Mouse (Mus musculus): ENCODE data around the gene Prrc2c.
A peak's percentile ranks its signal among the peaks of the same experiment; 100 is the strongest.
"Not testable (repeated sequence)": the region's sequence is repeated elsewhere in the genome, so short reads cannot be mapped to it uniquely, and the experiment has no call there.

Gene Prrc2c

DNA sequence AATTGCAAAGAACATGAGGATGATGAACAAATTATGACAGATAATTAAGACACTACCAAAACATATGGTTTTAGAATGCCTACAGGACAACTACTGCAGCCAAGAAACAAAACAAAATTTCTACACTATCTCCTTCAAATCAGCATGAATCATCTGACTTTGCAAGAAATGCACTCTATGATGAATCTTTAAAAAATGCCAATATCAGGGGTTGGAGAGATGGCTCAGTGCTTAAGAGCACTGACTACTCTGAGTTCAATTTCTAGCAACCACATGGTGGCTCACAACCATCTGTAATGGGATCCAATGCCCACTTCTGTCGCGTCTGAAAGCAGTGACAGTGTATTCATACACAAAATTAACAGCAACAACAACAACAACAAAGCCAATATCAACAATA, 46.6 kb downstream of the Prrc2c start:
- no peak for DNase-seq (ENCODE audit: low read depth, low spot score)

DNA sequence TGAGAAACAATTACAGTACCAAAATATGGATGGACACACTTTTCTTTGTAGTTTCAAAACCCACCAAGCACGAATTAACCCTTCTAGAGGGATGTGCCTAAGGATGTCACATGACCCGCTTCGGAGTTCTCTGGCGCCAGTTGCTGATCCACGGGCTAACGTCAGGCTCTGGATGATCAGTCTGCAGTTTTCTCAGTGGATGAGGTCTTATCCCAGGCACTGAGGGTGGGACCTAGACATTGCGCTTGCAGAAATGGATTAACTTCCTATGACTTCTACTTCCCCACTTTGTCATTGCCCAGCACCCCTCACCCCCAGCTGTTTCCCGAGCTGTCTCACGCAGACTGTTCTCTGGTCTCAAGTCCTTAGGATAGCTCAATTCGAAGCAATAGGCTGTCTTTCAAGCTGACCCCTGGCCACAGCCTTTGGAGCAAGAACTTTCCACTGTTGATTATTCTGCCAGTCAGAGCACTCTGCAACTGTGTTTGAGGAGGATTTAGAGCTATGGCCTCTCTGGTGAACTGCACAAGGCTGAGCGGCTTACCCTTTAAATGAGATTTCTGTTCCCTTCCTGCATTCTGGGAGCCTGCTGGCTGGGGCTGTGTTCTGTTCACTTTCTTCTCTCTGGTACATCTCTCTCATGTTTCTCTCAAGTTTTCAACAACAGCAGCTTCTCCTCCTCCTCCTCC, 74.7 kb downstream of the Prrc2c start:
- no peak for DNase-seq (ENCODE audit: low read depth, low spot score)

DNA sequence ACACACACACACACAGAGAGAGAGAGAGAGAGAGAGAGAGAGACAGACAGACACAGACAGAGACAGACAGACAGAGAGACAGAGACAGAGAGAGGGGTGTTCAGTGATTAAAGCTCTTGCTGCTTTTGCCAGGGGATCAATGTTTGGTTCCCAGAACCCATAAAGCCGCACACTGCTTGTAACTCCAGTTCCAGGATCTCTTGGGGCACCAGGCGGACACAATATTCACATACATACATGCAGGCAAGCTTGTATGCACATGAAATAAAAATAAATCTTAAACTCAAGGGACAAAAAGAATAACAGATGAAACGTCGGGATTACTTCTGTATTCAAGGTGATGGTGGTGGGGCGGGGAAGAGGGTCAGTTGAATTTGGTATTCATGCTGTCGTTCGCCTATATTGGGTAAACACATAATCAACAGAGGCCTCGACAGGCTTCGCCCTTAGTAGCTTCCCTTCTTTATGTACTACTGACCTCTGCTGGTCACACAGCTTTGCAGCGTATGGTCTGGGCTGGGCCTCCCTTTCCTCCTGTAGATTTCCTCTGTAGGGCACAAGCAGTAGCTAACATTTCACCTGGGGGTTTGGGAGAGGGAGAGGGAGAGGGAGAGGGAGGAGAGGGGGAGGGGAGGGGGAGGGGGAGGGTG, 75.4 kb downstream of the Prrc2c start:
- peak; percentile 51 for DNase-seq (ENCODE audit: low read depth, low spot score)

DNA sequence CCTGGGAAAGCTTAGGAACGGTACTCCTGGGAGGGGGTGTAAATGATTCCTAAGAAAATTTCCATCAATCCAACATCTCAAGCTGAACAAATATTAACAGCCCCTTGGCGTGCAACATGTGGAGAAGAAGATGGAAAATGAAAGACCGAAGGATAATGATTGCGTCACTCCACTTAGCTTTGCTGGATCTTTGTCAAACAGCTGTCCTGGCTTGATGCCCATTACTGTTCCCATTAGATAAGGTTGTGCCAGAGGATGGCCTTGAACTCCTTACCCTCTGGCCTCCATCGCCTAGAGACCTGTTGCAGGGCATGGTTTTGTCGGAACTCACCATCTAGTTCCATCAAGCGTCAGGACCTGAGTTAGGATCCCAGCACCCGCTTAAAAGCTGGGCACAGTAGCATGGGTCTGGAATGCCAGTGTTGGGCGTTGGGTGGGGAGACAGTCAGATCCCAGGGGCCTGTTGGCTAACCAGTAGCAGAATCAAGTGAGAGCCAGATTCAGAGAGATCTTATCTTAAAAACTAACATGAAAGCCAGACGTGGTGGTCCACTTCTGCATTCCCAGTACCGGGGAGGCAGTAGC, 80.0 kb downstream of the Prrc2c start:
- DNase-seq (ENCODE audit: low read depth, low spot score), result no peak

DNA sequence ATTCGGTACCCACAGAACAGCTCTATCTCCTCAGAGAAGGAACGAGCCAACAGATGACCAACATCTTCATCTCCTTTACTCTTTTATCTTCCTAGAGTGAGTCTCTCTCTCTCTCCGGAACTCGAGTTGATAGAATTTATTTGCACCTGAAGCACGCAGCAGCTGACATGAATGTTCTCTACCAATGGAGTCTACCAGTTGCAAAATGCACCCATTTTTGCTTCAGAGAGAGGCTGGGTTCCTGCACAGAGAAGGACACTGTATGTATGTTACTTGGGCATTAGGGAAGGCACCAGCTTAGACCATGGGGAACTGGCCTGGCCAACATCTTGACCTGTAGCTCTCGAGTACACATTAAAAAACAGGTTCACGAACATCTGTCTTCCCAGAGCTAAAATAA, 82.2 kb downstream of the Prrc2c start, which contains the start of gene Myocos:
Gene Myocos (minus strand): TSS at position 101 of the 400 bp plus-strand sequence.
- DNase-seq (ENCODE audit: low read depth, low spot score), result no peak

DNA sequence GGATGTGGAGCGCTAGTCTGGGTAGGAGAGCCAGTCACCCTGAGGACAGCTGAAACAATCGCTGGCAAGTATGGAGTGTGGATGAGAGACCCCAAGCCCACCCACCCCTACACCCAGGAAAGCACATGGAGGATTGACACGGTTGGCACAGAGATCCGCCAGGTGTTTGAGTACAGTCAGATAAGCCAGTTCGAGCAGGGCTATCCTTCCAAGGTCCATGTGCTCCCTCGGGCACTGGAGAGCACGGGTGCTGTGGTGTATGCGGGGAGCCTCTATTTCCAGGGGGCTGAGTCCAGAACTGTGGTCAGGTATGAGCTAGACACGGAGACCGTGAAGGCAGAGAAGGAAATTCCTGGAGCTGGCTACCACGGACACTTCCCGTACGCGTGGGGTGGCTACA, 91.9 kb downstream of the Prrc2c start:
- no peak for DNase-seq (ENCODE audit: low read depth, low spot score)

DNA sequence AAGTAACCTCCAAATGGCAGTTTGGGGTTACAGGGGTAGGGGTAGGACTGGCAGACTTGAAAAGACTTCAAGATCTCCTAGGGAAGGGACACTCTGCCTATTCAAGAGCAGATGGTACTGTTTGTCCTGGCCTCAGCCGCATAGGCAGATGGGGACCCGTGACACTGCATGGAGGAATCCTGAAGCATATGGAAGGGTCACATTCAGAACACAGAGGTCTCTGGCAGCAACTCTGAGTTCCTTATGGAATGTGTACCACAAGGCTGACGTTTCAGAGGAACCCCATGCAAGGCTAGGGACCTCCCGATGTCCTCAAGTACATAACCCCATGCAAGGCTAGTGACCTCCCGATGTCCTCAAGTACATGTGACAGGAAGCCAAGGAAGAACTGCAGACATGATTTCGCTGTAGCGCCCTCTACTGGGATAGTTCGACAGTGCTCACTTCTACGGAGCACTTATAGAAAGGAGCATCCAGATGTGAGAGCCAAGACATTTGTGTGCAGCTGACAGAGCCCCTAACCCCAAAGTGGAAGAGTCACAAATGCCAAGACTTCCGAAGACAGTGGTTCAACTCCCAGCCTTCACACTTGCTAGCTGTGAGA, 94.2 kb downstream of the Prrc2c start:
- DNase-seq (ENCODE audit: low read depth, low spot score), result no peak

DNA sequence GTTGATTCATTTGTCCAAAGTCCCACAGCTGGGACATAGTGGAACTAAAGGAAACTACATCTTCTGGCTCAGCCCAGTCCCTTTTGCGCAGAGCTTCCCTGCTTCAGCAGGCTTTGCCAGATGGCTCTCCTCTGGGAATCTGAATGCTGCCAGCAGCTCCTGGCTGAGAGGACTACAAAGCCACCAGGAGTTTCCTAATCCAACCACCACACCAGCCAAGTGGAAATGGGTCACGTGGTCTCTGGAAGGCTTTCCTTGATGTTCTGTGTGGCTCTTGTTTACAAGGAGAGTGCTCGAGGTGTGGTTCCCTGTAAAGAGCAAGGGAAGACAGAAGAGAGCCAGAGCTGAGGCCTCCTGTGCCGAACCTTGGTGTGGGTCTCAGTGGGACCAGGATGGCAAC, 96.6 kb downstream of the Prrc2c start:
- peak; percentile 39 for DNase-seq (ENCODE audit: low read depth, low spot score)

DNA sequence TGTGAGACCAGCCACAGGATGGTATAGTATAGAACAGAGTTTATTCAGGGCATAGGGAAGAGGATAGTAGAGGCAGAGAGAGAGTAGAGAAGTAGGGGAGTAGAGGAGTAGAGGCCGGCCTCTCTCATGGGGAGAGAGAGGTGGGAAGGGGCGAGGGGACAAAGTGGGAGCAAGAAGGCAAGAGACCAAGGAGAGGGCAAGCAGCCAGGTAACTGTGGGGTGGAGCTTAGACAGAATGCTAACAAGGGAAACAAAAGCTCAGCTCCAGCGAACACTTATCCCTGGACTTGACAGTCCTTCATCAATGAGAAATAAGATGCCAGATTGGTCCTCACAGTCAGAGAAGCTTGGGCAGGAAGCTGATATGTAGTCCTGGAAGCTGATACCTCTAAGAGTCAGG, 97.8 kb downstream of the Prrc2c start:
- no peak for DNase-seq (ENCODE audit: low read depth, low spot score)

DNA sequence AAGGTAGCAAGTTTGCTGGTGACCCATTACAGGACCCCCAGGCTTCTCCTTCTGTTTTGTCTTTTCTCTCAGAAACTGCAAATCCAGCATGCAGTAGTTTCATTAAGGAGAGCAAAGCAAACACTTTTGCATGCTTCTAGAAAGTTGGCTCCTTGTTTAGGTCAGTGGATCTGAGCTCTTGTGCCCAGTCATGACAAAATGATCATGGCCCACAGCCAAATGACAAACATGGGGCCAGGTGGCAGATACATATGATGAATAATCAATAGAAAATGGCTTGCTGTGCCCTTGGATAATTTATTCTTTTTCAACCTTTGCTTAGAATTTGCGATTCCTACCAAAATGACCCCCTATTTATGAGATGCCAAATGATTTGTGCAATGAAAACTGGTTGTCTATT, 100.5 kb downstream of the Prrc2c start:
- DNase-seq (ENCODE audit: low read depth, low spot score), result no peak

DNA sequence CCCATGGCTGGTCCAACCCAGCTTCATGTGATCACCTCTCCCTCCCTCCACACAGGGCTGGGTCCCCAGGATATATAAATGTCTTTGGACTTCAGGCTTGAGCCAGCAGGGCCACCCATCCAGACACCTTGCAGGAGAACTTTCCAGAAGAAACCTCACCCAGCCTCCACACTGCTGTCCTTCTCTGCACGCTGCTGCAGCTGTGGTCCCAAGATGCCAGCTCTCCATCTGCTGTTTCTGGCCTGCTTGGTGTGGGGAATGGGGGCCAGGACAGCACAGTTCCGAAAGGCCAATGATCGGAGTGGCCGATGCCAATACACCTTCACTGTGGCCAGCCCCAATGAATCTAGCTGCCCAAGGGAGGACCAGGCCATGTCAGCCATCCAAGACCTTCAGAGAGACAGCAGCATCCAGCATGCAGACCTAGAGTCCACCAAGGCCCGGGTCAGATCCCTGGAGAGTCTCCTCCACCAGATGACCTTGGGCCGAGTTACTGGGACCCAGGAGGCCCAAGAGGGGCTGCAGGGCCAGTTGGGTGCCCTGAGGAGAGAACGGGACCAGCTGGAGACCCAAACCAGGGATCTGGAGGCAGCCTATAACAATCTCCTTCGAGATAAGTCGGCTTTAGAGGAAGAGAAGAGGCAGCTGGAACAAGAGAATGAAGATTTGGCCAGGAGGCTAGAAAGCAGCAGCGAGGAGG, 101.2 kb downstream of the Prrc2c start, which contains the start of gene Myoc:
Gene Myoc (plus strand): TSS at position 105 of the 700 bp plus-strand sequence.
- DNase-seq (ENCODE audit: low read depth, low spot score), result no peak

DNA sequence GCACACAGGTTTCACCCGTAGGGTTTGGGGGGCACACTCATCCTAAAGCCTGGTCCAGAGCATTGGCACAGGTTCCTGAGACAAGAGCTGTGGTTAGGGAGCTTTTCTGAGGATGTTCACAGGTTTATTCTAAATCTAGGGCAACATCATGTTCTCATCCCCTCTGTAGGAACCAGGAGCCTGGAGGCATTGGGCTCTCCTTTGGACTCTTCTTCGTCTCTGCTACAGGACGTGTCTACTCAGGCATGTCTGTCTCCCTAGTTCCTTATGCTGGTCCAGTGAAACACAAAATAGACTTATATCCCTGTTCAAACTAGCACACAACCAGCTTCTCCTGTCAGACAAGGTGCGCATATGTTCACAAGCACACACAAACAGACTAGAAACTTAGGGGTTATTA, 101.8 kb downstream of the Prrc2c start:
- DNase-seq (ENCODE audit: low read depth, low spot score), result no peak

DNA sequence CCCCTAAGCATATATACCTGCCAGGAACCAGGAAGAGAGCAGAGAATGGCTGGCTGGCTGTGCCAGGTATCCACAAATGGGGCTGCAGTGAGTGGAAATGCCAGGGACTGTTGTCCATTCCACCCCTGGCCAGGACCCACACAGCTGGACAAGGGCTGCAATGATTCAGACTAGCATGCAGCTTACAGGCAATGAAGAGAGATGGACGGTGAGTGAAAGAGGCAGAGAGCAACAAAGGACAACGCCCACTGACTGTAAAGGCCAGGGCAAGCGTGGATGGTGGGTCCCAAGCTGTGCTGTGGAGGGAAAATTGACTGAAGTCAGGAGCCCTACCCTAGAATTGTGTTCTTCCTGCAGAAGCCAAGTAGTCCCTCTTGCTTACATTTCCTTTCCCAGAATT, 103.8 kb downstream of the Prrc2c start:
- DNase-seq (ENCODE audit: low read depth, low spot score), result no peak

DNA sequence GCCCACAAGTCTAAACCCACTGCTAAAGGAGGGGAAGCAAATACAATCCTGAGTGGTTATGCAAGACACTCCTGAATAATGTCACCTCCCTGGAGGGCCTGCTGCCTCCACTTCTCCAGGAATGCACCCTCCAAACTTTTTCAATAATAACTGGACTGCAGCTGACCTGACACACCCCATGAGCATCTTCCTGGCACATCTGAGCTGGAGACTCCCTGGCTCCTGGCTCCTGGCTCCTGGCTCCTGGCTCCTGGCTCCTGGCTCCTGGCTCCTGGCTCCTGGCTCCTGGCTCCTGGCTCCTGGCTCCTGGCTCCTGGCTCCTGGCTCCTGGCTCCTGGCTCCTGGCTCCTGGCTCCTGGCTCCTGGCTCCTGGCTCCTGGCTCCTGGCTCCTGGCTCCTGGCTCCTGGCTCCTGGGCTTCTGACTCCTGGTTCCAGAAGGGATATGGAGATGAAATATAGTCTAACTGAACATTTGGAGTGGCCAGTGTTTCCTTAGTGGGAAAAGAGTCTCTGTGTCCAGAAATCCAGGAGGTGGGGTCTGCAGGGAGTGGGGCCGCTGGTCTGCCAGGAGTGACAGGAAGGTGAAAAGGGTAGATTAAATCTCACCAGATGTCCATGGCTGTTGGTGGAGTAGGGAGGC, 104.9 kb downstream of the Prrc2c start:
- DNase-seq (ENCODE audit: low read depth, low spot score), result not testable (repeated sequence)

DNA sequence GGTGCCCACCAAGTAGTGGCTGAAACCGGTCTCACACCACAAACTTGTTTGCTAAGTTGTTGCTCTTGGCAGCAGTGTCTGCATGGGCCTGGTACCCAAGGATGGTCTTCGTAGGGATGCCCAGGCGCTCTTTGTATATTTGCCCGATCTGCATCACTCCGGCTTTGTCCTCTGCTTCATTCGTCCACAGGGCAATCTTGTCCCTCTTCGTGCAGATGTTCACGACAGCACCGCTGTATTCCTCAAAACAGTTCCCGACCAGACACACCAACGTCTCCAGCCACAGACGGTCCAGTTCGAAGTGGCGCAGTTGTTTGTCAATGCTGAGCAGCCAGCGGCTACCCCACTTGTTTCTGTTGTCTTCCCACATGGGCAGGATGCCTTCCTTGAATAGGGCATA, 112.0 kb downstream of the Prrc2c start:
- DNase-seq (ENCODE audit: low read depth, low spot score), result not testable (repeated sequence)

DNA sequence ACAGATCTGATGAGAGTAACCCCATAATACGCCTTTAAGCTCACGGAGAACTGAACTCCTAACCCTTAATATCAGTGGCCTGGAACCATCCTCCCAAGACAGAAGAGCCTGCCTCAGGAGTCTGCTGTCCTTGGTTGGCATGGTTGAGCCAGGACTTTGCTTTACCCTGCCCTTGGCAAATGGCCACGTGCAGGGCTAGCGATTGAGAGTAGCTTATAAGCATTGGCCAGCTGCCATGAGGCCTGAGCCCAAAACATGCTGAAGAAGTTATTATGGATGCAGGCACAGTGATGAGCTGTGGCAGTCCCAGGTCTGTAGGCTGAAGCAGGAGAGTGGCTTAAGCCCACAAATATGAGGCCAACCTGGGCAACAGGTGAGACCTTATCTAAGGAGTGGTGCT, 112.5 kb downstream of the Prrc2c start:
- not testable (repeated sequence) for DNase-seq (ENCODE audit: low read depth, low spot score)

DNA sequence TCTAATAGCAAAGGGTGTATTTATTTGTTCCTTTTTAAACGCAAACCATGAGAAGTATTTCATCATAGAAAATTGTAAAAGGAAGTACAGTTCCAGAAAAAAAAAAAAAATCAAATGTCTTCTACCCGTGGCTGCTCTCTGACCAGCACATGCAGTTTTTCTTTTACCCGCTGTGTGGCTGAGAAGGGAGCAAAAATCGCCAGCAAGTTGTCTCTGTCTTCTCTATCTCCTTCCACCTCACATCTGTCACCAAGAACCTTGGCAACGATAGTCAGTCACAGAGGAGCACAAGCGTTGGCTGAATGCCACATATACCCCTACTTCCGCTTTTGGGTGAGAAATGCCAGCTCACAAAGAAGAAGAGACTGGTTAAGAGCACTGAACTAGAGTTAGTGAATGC, 115.1 kb downstream of the Prrc2c start:
- no peak for DNase-seq (ENCODE audit: low read depth, low spot score)

DNA sequence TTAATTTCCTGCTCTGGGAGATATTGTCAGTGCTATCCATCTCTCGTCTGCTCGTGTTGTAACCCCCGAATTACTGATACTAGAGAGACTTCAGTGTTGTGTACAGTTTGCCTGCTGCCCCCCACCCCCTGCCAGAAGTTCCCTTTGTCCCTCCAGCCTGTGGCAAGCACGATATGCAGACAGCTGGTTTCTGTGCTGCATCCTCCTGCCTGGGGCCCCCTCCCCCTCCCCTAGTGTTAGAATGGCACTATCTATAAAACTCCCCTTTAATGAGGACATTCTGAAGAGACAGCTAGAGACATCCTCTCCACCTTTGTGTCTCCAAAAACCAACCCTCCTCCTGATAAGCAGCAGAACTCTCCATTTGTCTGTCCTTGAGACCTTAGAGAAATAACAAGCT, 116.5 kb downstream of the Prrc2c start:
- DNase-seq (ENCODE audit: low read depth, low spot score), result no peak

Data from brain, embryonic 18.5 days (tissue).